Mouse (Mus musculus): ENCODE data around the gene Cdkn2c.

DNA sequence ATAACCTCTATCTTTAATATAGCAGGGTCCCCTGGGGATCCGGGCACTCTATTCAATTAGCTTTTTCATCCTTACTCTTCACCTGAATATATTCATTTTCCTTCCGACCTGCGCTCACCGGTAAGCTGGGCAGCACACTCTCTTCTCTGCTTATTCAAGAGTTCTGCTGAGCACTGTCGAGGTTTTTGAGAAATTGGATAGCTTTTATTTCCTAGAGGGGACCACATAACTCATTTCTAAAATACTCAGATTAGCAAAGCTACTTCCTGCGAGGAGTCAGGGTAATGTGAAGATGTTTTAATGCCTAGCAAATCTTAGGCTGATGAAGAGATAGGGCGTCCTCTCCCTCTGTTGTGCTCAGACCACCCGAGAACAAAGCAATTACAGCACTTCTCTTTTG lies 8.2 kb downstream of the Cdkn2c start:
- no peak for TF ChIP-seq POLR2A (IDR thresholded peaks at IDR 0.05; ENCODE audit: insufficient read depth, low read depth, low read length)
- no peak for TF ChIP-seq CTCF (IDR thresholded peaks at IDR 0.05; ENCODE audit: insufficient read depth, low read depth, low read length)

Data from olfactory bulb, adult 2 months (tissue).